Mouse (Mus musculus) stomach, postnatal 0 days (tissue): Measurements from ENCODE around the gene Gm8693.
"Not testable (repeated sequence)": the region's sequence is repeated elsewhere in the genome, so short reads cannot be mapped to it uniquely, and the experiment has no call there.

Experiments used
- CTCF ChIP-seq: IDR thresholded peaks from 2 replicates; pipeline ENCODE4 v1.5.1; 2016; ENCODE audit warnings: antibody characterized with exemption, low read depth, mild to moderate bottlenecking, moderate library complexity
- EP300 ChIP-seq: optimal IDR thresholded peaks from 2 replicates; pipeline ENCODE3; 2016; ENCODE audit warnings: antibody characterized with exemption

DNA sequence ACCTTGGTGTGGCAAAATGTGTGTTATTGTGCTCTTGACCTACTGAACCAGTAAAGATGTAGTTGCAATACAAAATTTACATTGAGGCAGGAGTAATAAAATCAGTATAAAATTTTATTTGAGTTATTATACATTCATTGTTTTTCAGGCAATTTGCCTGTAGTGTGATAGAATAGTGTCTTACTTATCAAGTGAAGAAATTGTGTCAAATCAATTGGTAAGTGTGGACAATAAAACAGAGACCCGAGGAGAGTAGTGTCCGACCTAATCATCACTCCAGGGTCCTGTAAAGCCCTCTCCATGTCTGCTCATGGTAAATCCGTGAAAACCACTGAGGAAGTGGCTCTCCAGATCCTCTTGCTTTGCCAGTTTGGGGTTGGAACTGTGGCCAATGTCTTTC lies 34.4 kb downstream of the Gm8693 start, which contains the start of gene Vmn1r155:
- TF ChIP-seq CTCF, EP300: not testable (repeated sequence)
